Mouse (Mus musculus) lung, embryonic 15.5 days (tissue): ENCODE measurements at regions not wholly inside any gene's neighbourhood (a gene's known extent, or its start where the extent isn't known, plus 50 kb on each side); places are given as distances from the start of the nearest gene placed in this dataset.
A peak's percentile ranks its signal among the peaks of the same experiment; 100 is the strongest.

Experiments used
- ATAC-seq: fragments of 200-750 bp; cut with Nextera tagmentation; 2 replicates; pipeline ENCODE4 v1.8.0; 2017; ENCODE audit warnings: moderate number of reproducible peaks, borderline replicate concordance; ENCODE audit not compliant: low FRiP score, low TSS enrichment; ENCODE audit errors: extremely low read depth
- H3K27ac ChIP-seq: fragments of 300-500 bp; sonication (generic); 2 replicates; pipeline ENCODE4 v1.5.1; 2015; ENCODE audit warnings: moderate library complexity, mild to moderate bottlenecking, inconsistent platforms
- H3K27me3 ChIP-seq: fragments of 300-500 bp; sonication (generic); 2 replicates; pipeline ENCODE4 v1.6.1; 2015; ENCODE audit warnings: inconsistent platforms
- H3K36me3 ChIP-seq: fragments of 300-500 bp; sonication (generic); 2 replicates; pipeline ENCODE4 v1.6.1; 2015; ENCODE audit warnings: inconsistent platforms
- H3K4me1 ChIP-seq: fragments of 300-500 bp; sonication (generic); 2 replicates; pipeline ENCODE4 v1.6.1; 2015; ENCODE audit warnings: inconsistent platforms
- H3K4me2 ChIP-seq: fragments of 300-500 bp; sonication (generic); 2 replicates; pipeline ENCODE4 v1.6.1; 2015; ENCODE audit warnings: inconsistent platforms, mild to moderate bottlenecking, moderate library complexity
- H3K4me3 ChIP-seq: fragments of 300-500 bp; sonication (generic); 2 replicates; pipeline ENCODE4 v1.5.1; 2015; ENCODE audit warnings: mild to moderate bottlenecking, inconsistent platforms
- H3K9ac ChIP-seq: fragments of 300-500 bp; sonication (generic); 2 replicates; pipeline ENCODE4 v1.6.1; 2015; ENCODE audit warnings: inconsistent platforms
- H3K9me3 ChIP-seq: fragments of 300-500 bp; sonication (generic); 2 replicates; pipeline ENCODE4 v1.6.1; 2016; ENCODE audit warnings: inconsistent platforms
- WGBS: fragments of 180-500 bp; shearing (Covaris S2); methylation state at CpG from one replicate; pipeline ENCODE4 v1.1.7; 2015; 5-methylcytosine and 5-hydroxymethylcytosine counted together

DNA sequence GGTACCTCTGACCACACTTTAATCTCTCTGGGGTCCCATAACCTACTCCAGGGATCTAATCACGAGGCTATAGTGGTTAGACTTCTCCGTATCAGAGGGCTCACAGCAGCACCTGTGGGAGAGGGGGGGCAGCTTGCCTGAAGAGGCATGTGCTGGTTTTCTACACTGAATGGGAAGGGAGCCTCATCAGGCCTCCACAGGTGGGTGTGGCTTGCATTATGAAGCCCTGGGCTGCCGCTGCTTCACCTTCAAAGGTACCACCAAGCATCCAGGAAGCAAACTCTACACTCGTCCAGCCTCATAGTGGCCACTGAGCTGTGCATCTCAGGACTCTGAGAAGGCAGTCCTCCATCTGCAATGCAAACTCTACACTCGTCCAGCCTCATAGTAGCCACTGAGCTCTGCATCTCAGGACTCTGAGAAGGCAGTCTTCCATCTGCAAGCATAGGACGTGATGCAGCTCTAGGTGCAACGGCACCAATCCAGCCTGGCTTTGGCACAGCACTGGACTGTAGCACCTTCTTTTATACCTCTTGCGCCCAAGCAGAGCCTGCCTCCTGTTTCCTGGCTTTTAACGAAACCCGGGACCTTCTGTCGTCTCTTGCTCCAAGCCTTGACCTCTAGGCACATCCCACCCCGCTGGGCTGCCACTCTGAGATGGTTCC is 110.5 kb upstream of the Parp11 start:
- Histone ChIP-seq H3K36me3 (no peaks in the 10 kb centered on the region), H3K27me3 (no peaks in the 10 kb centered on the region), H3K9ac (no peak overlapping the region), H3K4me1 (peaks cover 47% of the 10 kb centered on the region), H3K27ac (peak overlapping the region; percentile 3; the same call in 1 of the 2 replicates), H3K9me3 (no peaks in the 10 kb centered on the region), H3K4me2 (no peak overlapping the region), H3K4me3 (no peak overlapping the region)
- ATAC-seq, result no peak
- WGBS, result 59% methylated on average over 12 of the region's 12 CpGs

DNA sequence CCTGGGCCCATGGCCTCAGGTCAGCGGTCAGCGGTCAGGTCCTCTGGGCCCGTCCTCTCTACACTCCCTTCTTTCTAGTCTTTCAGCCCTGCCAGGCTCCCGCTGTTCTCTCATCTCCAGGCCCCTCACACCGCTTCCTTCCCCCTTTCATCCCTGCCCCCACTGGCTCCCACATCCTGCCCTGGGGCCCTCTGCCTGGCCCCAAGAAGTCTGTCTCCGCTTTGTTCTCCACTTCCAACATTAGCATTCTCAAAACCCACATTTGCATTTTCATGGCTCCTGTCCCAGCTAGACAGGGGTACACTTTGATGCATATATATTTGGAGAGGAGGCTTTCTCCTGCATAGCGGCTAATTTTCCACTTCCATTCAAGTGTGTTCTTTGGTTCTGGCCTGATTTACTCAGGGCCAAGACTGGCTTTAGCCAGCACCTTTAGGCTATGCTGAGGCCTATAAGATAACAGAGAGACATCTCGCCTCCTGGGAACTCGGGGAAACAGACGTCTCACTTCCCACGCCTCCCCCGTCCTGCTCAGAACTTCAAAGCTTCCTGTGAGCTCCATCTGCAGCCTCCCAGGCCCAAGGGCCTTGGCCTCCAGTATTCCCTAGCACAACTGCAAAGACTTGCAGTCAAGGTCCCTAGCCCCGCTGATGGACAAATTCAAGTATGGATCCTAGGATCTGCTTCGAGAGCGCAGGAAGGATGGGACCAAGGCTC is 109.8 kb upstream of the Parp11 start:
- ATAC-seq, result 0 out of 2 replicates have a peak, but pooled peaks have one; percentile 35
- Histone ChIP-seq H3K4me2 (no peak overlapping the region), H3K9me3 (no peaks in the 10 kb centered on the region), H3K4me1 (peaks cover 41% of the 10 kb centered on the region), H3K4me3 (no peak overlapping the region), H3K27me3 (no peaks in the 10 kb centered on the region), H3K9ac (no peak overlapping the region), H3K36me3 (no peaks in the 10 kb centered on the region), H3K27ac (peak overlapping the region; percentile 50)
- WGBS, result 33% methylated on average over 15 of the region's 15 CpGs

DNA sequence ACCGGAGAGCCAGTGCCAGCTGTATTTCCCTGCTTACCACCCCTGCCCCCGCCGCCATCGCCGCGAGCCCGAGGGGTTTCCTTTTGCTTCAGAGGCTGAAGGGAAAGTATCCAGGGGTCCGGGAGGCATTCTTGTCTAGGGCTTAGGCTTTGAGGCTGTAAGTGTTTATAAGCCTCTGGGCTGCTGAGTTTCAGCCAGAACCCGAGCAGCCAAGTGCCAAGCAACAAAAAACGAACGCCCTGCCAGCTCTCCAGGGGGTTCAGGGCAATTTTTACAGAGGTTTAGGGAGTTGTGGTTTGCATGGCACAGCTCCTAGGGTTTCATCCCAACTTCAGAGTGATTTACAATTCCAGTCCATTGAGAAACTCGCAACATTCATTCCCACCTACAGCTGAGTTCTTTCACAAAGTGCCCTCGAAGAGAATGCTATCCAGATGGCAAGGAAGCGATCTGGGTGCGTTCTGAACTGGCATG is 109.2 kb upstream of the Parp11 start:
- Histone ChIP-seq H3K4me1 (peaks cover 38% of the 10 kb centered on the region), H3K4me2 (no peak overlapping the region), H3K27ac (peak overlapping the region; percentile 50)

GRCm38 (mm10) chr6:127338412-127338811 is 108.2 kb upstream of the Parp11 start:
- H3K27ac ChIP-seq, result no peak overlapping the region
- no peak overlapping the region for H3K4me3 ChIP-seq
- no peaks in the 10 kb centered on the region for H3K27me3 ChIP-seq
- H3K9ac ChIP-seq, result no peak overlapping the region
- WGBS, result 12% methylated on average over 6 of the region's 6 CpGs
- H3K36me3 ChIP-seq, result no peaks in the 10 kb centered on the region
- ATAC-seq, result no peak
- H3K4me2 ChIP-seq, result no peak overlapping the region
- H3K9me3 ChIP-seq, result no peaks in the 10 kb centered on the region
- H3K4me1 ChIP-seq, result peaks cover 38% of the 10 kb centered on the region

More for the DNA sequence above, 109.2 kb upstream of the Parp11 start:
- H3K9ac ChIP-seq, result no peak overlapping the region
- H3K9me3 ChIP-seq, result no peaks in the 10 kb centered on the region
- H3K4me3 ChIP-seq, result no peak overlapping the region
- no peaks in the 10 kb centered on the region for H3K36me3 ChIP-seq
- ATAC-seq, result no peak
- no peaks in the 10 kb centered on the region for H3K27me3 ChIP-seq
- 36% methylated on average over 15 of the region's 15 CpGs for WGBS

DNA sequence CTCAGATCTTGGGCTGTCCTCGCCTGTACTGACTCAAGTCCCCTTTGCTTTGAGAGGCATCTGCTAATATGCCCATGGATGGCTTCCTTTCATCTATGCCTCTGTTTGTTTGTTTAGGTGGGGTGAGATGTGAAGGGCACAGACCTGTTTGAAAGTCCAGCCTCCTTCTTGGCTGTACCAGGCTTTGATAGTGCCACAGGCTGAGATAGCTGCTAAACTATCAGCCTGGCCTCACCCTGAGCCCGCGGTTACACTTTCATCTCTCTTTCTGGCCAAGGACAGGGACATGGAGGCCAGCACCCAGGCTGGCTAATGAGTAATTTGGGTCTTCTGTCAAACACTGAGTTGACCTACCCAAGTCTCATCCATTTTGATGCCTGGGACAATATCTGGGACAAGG is 105.0 kb upstream of the Parp11 start:
- no peaks in the 10 kb centered on the region for H3K36me3 ChIP-seq
- 71% methylated on average over 3 of the region's 3 CpGs for WGBS
- H3K4me2 ChIP-seq, result no peak overlapping the region
- peaks cover 27% of the 10 kb centered on the region for H3K4me1 ChIP-seq
- no peak overlapping the region for H3K27ac ChIP-seq
- ATAC-seq, result no peak
- H3K9ac ChIP-seq, result no peak overlapping the region
- no peak overlapping the region for H3K4me3 ChIP-seq
- H3K9me3 ChIP-seq, result no peaks in the 10 kb centered on the region
- H3K27me3 ChIP-seq, result no peaks in the 10 kb centered on the region

GRCm38 (mm10) chr6:127348770-127349409 is 97.8 kb upstream of the Parp11 start:
- H3K27me3 ChIP-seq, result no peaks in the 10 kb centered on the region
- no peaks in the 10 kb centered on the region for H3K9me3 ChIP-seq
- H3K4me1 ChIP-seq, result peaks cover 16% of the 10 kb centered on the region
- H3K4me3 ChIP-seq, result no peak overlapping the region
- ATAC-seq, result peak; percentile 55; the same call in 1 of the 2 replicates
- H3K9ac ChIP-seq, result no peak overlapping the region
- H3K27ac ChIP-seq, result peak overlapping the region; percentile 58
- no peak overlapping the region for H3K4me2 ChIP-seq
- no peaks in the 10 kb centered on the region for H3K36me3 ChIP-seq
- WGBS, result 54% methylated on average over 9 of the region's 9 CpGs

DNA sequence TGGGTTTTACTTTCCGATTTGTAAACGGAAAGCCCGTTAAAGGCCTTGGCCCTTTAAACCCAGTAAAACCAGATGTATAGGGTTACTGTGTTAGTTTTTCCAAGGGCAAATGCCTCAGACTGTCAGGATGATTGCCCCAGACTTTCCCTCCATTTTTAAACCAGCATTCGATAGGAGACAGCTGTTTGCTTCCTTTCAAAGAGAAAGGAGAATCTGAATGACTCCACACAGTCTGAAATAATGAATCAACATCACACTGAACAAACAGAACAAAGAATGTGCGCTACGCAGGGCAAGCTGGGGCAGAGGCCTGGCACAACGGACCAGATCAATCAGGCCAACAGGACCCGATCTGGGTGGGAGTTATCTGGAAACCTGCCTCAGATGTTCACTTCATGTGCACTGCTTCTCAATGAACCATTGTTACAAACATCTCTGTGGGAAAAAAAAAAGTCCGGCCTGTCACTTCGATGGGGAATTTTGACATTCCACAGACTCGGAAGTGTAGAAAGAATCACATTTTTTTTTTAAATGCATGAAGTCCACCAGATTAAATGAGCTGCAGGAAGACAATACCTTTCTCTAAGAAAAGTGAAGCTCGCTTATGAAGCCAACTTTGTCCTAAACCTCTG is 97.0 kb upstream of the Parp11 start:
- H3K27ac ChIP-seq, result peak overlapping the region; percentile 58
- H3K27me3 ChIP-seq, result no peaks in the 10 kb centered on the region
- H3K9ac ChIP-seq, result no peak overlapping the region
- WGBS, result 15% methylated on average over 12 of the region's 12 CpGs
- no peaks in the 10 kb centered on the region for H3K36me3 ChIP-seq
- peaks cover 16% of the 10 kb centered on the region for H3K4me1 ChIP-seq
- no peaks in the 10 kb centered on the region for H3K9me3 ChIP-seq
- H3K4me2 ChIP-seq, result no peak overlapping the region
- no peak overlapping the region for H3K4me3 ChIP-seq
- ATAC-seq, result no peak

DNA sequence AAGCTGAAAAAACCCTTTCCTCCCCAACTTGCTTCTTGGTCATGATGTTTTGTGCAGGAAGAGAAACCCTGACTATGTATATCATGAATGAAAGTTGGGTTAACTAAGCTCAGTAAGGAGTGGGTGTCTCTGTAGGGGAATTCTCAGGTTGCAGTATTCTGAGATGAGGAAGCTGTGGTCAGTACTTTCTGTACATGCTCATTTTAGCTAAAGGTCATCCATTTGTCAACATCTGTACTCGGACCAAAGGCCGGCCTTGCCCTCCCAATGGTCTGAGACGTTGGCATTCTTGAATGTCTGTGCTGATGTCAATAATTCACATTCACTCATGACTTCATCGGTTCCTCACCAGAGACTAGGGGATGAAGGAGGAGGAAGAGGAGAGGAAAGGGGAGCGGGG is 94.9 kb upstream of the Parp11 start:
- no peak overlapping the region for H3K4me3 ChIP-seq
- ATAC-seq, result no peak
- no peaks in the 10 kb centered on the region for H3K9me3 ChIP-seq
- H3K27ac ChIP-seq, result no peak overlapping the region
- H3K9ac ChIP-seq, result no peak overlapping the region
- no peak overlapping the region for H3K4me2 ChIP-seq
- H3K36me3 ChIP-seq, result no peaks in the 10 kb centered on the region
- H3K27me3 ChIP-seq, result no peaks in the 10 kb centered on the region
- 79% methylated on average over 5 of the region's 5 CpGs for WGBS
- H3K4me1 ChIP-seq, result peaks cover 16% of the 10 kb centered on the region

- Histone ChIP-seq H3K4me2 (no peak overlapping the region), H3K4me3 (no peak overlapping the region), H3K27ac (no peak overlapping the region), H3K27me3 (no peaks in the 10 kb centered on the region), H3K9ac (no peak overlapping the region), H3K4me1 (peaks cover 3% of the 10 kb centered on the region; the same call in 1 of the 2 replicates), H3K9me3 (no peaks in the 10 kb centered on the region), H3K36me3 (no peaks in the 10 kb centered on the region)
- WGBS, result 43% methylated on average over 6 of the region's 6 CpGs
- ATAC-seq, result 0 out of 2 replicates have a peak, but pooled peaks have one; percentile 16
Measured at GRCm38 (mm10) chr6:127355112-127355511, 91.5 kb upstream of the Parp11 start.

DNA sequence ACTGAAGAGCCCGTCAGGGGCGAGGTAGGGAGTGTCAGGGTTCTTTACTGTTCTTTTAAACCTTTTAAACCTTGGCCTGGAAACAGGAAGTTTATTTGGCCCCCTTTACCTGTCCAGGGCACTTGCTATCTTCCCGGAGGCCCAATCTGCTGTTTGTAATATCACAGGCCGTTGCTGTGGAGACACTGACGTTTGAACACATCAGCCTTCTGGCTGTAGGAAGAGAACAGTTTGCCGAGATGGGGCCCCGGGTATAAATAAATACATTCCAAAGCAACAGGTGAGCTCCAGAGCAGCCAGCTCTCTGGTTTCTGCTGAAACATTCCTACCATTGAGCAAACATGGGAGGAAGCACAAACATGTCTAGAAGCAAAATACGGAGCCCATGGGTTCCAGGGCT is 90.2 kb upstream of the Parp11 start:
- Histone ChIP-seq H3K4me1 (no peaks in the 10 kb centered on the region), H3K9ac (no peak overlapping the region), H3K9me3 (no peaks in the 10 kb centered on the region), H3K4me2 (no peak overlapping the region), H3K4me3 (no peak overlapping the region), H3K36me3 (no peaks in the 10 kb centered on the region), H3K27me3 (0 out of 2 replicates have a peak, but pooled peaks cover 2% of the 10 kb centered on the region), H3K27ac (peak overlapping the region; percentile 41)
- no peak for ATAC-seq
- WGBS, result 51% methylated on average over 8 of the region's 8 CpGs

DNA sequence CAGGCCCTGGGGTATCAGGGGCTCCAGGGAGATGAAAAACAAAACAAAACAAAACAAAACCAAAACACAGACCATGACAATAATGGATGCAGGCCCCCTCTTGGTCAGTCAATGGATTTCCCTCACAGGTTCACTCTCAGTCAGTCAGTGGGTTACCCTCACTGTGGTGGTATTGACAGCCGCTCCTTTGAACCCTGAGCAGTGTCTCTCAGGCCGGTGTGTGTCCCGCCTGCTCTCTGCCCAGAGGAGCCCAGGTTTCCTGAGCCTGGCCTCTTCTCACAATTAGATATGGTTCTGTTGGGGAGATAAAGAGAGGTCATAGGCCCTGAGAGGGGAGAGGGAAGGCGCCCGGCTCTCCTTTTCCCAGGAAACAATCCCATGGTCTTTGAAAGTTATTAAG is 87.8 kb upstream of the Parp11 start:
- Histone ChIP-seq H3K9ac (no peak overlapping the region), H3K27me3 (0 out of 2 replicates have a peak, but pooled peaks cover 2% of the 10 kb centered on the region), H3K4me3 (no peak overlapping the region), H3K4me2 (no peak overlapping the region), H3K4me1 (0 out of 2 replicates have a peak, but pooled peaks cover 6% of the 10 kb centered on the region), H3K36me3 (no peaks in the 10 kb centered on the region), H3K27ac (no peak overlapping the region), H3K9me3 (no peaks in the 10 kb centered on the region)
- ATAC-seq, result no peak
- WGBS, result 44% methylated on average over 5 of the region's 5 CpGs
